Mouse (Mus musculus): Measurements from ENCODE around the gene Nr4a3. TPM values are rescaled to one million over a fixed set of nuclear protein-coding genes. Genes with fewer than 3 reads are reported as not detected.

Nr4a3 gene
- polyA plus RNA-seq, 1 experiment: not detected

- WGBS: 66% methylated on average over 2 of the region's 2 CpGs
- Histone ChIP-seq H3K27ac (ENCODE audit: insufficient read depth, low read depth, low read length) (no peak overlapping the region), H3K4me3 (ENCODE audit: insufficient read depth, low read depth, low read length) (no peak overlapping the region), H3K4me1 (ENCODE audit: control insufficient read depth, insufficient read depth, low read length) (no peaks in the 10 kb centered on the region)
- TF ChIP-seq POLR2A (IDR thresholded peaks at IDR 0.05; ENCODE audit: insufficient read depth, low read depth, low read length) (no peak), CTCF (IDR thresholded peaks at IDR 0.05; ENCODE audit: insufficient read depth, low read depth, low read length) (no peak)
These were observed 63.6 kb downstream of the Nr4a3 start for GRCm38 (mm10) chr4:48108591-48108990.

GRCm38 (mm10) chr4:48110331-48110730 lies 65.4 kb downstream of the Nr4a3 start:
- WGBS: 90% methylated on average over 3 of the region's 3 CpGs
- no peak for TF ChIP-seq POLR2A (IDR thresholded peaks at IDR 0.05; ENCODE audit: insufficient read depth, low read depth, low read length)
- TF ChIP-seq CTCF (IDR thresholded peaks at IDR 0.05; ENCODE audit: insufficient read depth, low read depth, low read length): no peak

GRCm38 (mm10) chr4:48116191-48116590 lies 71.2 kb downstream of the Nr4a3 start:
- 69% methylated on average over 4 of the region's 4 CpGs for WGBS

More at GRCm38 (mm10) chr4:48110331-48110730, 65.4 kb downstream of the Nr4a3 start:
- Histone ChIP-seq H3K27ac (ENCODE audit: insufficient read depth, low read depth, low read length) (no peak overlapping the region), H3K4me3 (ENCODE audit: insufficient read depth, low read depth, low read length) (no peak overlapping the region), H3K4me1 (ENCODE audit: control insufficient read depth, insufficient read depth, low read length) (no peaks in the 10 kb centered on the region)

GRCm38 (mm10) chr4:48124416-48124772 lies 79.4 kb downstream of the Nr4a3 start:
- WGBS: 4% methylated on average over 9 of the region's 9 CpGs

More at GRCm38 (mm10) chr4:48116191-48116590, 71.2 kb downstream of the Nr4a3 start:
- H3K27ac ChIP-seq (ENCODE audit: insufficient read depth, low read depth, low read length): no peak overlapping the region
- no peaks in the 10 kb centered on the region for H3K4me1 ChIP-seq (ENCODE audit: control insufficient read depth, insufficient read depth, low read length)
- H3K4me3 ChIP-seq (ENCODE audit: insufficient read depth, low read depth, low read length): no peak overlapping the region
- no peak for TF ChIP-seq POLR2A (IDR thresholded peaks at IDR 0.05; ENCODE audit: insufficient read depth, low read depth, low read length)
- TF ChIP-seq CTCF (IDR thresholded peaks at IDR 0.05; ENCODE audit: insufficient read depth, low read depth, low read length): no peak

GRCm38 (mm10) chr4:48124773-48125469 lies 80.0 kb downstream of the Nr4a3 start, which contains the start of gene Stx17:
Gene Stx17 (plus strand): TSS chr4:48124915.
- TF ChIP-seq POLR2A (IDR thresholded peaks at IDR 0.05; ENCODE audit: insufficient read depth, low read depth, low read length) (peak; percentile 74), CTCF (IDR thresholded peaks at IDR 0.05; ENCODE audit: insufficient read depth, low read depth, low read length) (no peak)
- Histone ChIP-seq H3K4me3 (ENCODE audit: insufficient read depth, low read depth, low read length) (peak within 1 kb of the TSS; percentile 80), H3K4me1 (ENCODE audit: control insufficient read depth, insufficient read depth, low read length) (no peaks in the 10 kb centered on the region), H3K27ac (ENCODE audit: insufficient read depth, low read depth, low read length) (0 out of 2 replicates have a peak within 1 kb of the TSS, but pooled peaks have one; percentile 1)
- WGBS: 2% methylated on average over 58 of the region's 58 CpGs

More at GRCm38 (mm10) chr4:48124416-48124772, 79.4 kb downstream of the Nr4a3 start:
- no peaks in the 10 kb centered on the region for H3K4me1 ChIP-seq (ENCODE audit: control insufficient read depth, insufficient read depth, low read length)
- H3K27ac ChIP-seq (ENCODE audit: insufficient read depth, low read depth, low read length): no peak overlapping the region
- H3K4me3 ChIP-seq (ENCODE audit: insufficient read depth, low read depth, low read length): peak overlapping the region; percentile 80
- TF ChIP-seq CTCF (IDR thresholded peaks at IDR 0.05; ENCODE audit: insufficient read depth, low read depth, low read length) (no peak), POLR2A (IDR thresholded peaks at IDR 0.05; ENCODE audit: insufficient read depth, low read depth, low read length) (no peak)

GRCm38 (mm10) chr4:48130314-48130713 lies 85.4 kb downstream of the Nr4a3 start:
- no peak for TF ChIP-seq CTCF (IDR thresholded peaks at IDR 0.05; ENCODE audit: insufficient read depth, low read depth, low read length)
- TF ChIP-seq POLR2A (IDR thresholded peaks at IDR 0.05; ENCODE audit: insufficient read depth, low read depth, low read length): no peak
- 78% methylated on average over 6 of the region's 6 CpGs for WGBS
- Histone ChIP-seq H3K27ac (ENCODE audit: insufficient read depth, low read depth, low read length) (no peak overlapping the region), H3K4me3 (ENCODE audit: insufficient read depth, low read depth, low read length) (no peak overlapping the region), H3K4me1 (ENCODE audit: control insufficient read depth, insufficient read depth, low read length) (no peaks in the 10 kb centered on the region)

- 95% methylated on average over 9 of the region's 9 CpGs for whole genome bisulfite sequencing
These were observed 86.7 kb downstream of the Nr4a3 start for GRCm38 (mm10) chr4:48131606-48132005.

GRCm38 (mm10) chr4:48132721-48133120 lies 87.8 kb downstream of the Nr4a3 start:
- H3K27ac ChIP-seq (ENCODE audit: insufficient read depth, low read depth, low read length): no peak overlapping the region
- H3K4me3 ChIP-seq (ENCODE audit: insufficient read depth, low read depth, low read length): no peak overlapping the region
- TF ChIP-seq CTCF (IDR thresholded peaks at IDR 0.05; ENCODE audit: insufficient read depth, low read depth, low read length) (no peak), POLR2A (IDR thresholded peaks at IDR 0.05; ENCODE audit: insufficient read depth, low read depth, low read length) (no peak)
- H3K4me1 ChIP-seq (ENCODE audit: control insufficient read depth, insufficient read depth, low read length): no peaks in the 10 kb centered on the region
- 94% methylated on average over 3 of the region's 3 CpGs for WGBS

More at GRCm38 (mm10) chr4:48131606-48132005, 86.7 kb downstream of the Nr4a3 start:
- H3K4me1 ChIP-seq (ENCODE audit: control insufficient read depth, insufficient read depth, low read length): no peaks in the 10 kb centered on the region
- TF ChIP-seq CTCF (IDR thresholded peaks at IDR 0.05; ENCODE audit: insufficient read depth, low read depth, low read length): no peak
- no peak for TF ChIP-seq POLR2A (IDR thresholded peaks at IDR 0.05; ENCODE audit: insufficient read depth, low read depth, low read length)
- H3K27ac ChIP-seq (ENCODE audit: insufficient read depth, low read depth, low read length): no peak overlapping the region
- H3K4me3 ChIP-seq (ENCODE audit: insufficient read depth, low read depth, low read length): no peak overlapping the region

Other genes starting within 250 kb of the Nr4a3 start
- gene Stx17, start 79.8 kb downstream of the Nr4a3 start, polyA plus RNA-seq (2012; ENCODE audit: insufficient read depth, insufficient read length, low replicate concordance, missing spikeins): not detected in 2 replicates
- 659 TPM in 1 of 2 replicates, not detected in the other for gene Erp44, start 234.4 kb downstream of the Nr4a3 start, polyA plus RNA-seq (2012; ENCODE audit: insufficient read depth, insufficient read length, low replicate concordance, missing spikeins)
- not detected in 2 replicates for gene Invs, start 234.6 kb downstream of the Nr4a3 start, polyA plus RNA-seq (2012; ENCODE audit: insufficient read depth, insufficient read length, low replicate concordance, missing spikeins)